Mouse (Mus musculus) c-Kit-positive CD71-negative TER-119-negative erythroid progenitor cells, embryonic 14.5 days (primary cell): ENCODE data around the gene Lhfpl2.

ENCODE experiments used
- DNase-seq: peaks from one replicate; pipeline ENCODE4 v3.0.0-alpha.2; 2013; ENCODE audit warnings: low read depth

Lhfpl2 gene

DNA sequence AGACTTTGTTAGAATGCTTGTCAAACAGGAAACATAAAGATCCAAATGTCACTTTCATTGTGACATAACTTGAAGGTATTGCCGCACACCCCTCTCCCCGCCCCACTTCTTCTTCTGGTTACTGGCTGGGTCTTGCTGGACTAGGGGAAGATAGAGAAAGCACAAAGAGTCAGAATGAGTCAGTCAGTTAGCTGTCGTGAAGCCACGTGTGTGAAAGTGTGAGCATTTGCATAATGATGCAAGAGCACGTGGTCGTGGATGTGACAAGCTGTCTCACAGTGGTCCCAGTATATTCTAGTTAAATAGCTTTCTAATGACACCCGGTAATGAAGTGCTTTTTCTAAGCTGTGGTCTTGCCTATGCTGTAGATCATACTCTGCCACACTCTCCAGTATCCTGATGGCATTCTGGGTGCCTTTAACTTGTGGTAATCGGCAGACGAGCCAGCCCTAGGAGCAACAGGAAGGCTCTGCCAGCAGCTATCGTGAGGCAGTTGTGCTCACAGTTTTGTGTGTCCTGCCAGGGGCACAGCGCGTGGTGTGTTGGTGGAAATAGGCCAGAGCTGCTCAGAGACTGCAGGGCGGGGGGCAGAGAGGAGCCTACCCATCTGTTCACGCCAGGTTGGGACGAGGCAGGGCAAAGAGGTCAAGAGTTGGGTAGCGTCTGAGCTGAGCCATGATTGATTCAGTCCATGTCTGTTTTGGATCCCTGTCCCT is 40.9 kb downstream of the Lhfpl2 start:
- DNase-seq, result peak; percentile 60

DNA sequence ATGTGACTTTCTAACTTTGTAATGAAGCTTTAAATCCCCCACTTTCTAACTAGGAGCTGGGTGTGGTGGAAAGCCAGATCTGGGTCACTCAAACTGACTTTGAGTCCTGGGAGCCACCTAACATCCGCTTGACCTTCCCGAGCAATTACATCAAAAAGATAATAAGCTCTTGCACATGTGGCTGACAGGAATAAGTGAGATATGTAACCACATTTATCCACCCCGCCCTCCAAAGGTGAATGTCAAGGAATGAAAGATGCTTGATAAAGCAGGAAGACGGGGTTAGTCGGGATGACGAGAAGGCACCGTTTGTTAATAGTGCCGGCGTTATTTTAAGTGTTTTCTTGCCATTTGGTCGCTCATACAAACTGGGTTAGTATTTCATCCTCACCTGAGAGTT is 41.5 kb downstream of the Lhfpl2 start:
- no peak for DNase-seq

DNA sequence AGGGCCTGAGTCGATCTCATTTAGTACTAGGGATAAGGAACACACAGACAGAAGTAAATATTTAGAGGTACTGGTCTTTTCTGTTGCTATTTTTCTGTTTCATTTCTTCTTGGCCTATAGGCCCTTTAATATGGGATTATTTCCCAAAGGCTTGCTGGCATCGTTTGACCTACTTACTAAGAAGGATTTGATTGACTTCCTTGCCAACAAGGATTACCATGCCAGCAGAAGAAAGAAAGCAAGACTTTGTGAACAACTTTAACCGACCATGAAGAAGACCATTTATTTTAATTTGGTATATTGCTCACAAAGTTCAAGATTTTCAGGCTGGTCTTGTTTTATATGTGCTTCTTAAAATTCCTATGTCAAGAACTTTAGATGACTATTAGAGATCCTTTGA is 42.8 kb downstream of the Lhfpl2 start:
- DNase-seq, result no peak

DNA sequence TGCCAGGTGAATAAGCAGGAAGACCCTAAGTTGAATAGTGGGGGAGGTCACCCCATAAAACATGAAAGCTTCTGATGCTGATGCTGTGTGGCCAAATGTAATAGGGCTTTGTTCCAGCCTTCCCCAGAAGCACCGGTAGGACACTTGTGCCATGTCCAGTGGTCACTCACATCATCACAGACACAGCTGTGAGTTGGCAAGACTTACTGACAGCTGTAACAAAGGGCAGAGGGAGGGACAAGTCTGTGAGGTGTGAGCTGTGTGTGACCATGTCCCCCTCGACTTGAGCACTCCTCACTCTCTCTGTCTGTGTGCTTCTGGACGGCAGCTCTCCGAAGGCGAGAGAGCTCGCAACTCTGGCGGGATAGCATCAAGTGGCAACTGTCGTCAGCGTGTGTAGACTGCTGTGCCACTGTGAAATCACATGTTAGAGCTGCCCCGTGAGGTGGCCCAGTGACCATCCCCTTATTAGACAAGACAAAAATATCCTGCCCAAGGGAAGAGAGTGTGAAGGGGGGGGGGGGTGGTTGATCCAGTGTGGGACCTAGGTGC is 43.5 kb downstream of the Lhfpl2 start:
- no peak for DNase-seq

DNA sequence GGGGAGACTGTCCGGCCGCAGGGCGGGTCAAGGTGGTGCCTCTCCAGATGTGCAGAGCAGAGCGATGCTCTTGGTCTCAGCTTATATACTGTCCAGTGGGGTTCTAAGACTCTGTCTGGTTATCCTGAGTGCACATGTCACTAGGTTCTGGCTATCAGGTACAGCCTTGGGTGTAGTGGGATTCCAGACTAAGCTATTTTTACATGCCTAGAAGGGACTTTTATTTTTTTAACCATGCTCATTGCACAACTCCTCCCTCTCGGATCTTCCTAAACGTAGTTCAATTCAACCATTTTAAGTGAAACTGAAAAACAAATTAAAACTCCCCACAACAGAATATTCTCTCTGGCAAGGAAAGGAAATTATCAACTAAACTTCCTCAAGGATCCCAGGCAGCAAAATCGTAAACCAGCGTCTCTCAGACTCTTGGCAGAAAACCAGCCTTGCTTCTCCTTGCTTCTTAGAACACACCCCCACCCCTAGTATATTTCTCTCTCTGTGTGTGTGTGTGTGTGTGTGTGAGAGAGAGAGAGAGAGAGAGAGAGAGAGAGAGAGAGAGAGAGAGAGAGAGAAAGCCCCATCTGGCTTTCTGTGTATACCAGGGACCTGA is 47.4 kb downstream of the Lhfpl2 start:
- no peak for DNase-seq

DNA sequence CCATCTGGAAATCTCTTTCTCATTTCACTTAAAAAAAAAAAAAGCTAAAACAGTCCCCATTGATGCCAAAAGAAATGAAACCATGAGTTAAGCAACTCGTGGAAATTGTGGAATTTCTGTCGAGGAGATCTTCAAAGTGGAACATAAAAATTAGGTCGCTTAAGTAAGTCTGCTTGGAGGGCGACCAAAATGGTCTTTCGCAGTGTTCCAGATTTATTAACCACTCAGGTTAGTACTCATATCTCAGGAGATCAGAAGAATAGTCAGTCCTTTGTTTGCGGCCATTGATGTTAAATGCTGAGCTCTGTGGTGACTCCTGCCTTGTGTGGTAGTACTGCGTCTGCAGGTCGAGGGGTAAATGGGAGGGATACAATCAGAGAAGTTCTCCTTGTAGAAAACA is 48.8 kb downstream of the Lhfpl2 start:
- no peak for DNase-seq

DNA sequence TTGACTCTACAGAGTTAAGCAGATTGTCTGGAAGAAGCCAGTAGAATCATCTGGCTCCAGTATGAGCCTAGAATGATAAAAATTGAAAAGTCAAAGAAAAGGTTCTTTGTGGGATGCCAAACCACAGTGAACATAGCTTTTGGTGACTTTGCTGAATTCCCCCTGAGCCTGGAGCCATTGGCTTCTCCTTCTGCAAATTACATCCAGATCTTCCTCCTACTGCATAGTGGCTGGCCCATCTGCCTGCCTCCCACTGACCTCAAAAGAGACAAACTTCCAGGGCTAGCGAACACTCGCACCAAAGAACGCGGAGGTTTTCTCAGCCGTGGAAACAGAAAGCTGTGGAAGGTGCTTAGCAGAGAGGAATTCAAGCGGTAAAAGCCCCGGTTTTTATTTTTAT is 49.4 kb downstream of the Lhfpl2 start:
- DNase-seq, result no peak

DNA sequence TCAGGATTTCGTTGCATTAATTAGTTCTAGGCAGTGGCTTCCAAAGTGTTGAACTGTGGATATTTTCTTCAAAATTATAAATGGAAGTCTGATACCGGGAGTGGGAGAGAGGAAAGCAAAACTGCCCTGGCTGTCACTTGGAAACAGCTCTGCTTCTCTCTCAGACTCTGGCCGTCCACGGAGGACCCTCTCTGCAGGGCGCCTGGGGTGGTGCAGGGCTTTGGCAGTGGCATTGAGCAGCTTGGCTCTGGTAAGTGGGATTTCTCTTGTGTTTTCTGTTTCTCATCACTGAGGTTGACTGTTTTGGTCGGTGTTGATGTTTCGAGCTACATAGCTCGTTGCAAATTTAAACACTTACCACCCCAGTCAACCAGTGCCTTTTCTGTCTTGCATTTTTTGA is 53.0 kb downstream of the Lhfpl2 start:
- no peak for DNase-seq

DNA sequence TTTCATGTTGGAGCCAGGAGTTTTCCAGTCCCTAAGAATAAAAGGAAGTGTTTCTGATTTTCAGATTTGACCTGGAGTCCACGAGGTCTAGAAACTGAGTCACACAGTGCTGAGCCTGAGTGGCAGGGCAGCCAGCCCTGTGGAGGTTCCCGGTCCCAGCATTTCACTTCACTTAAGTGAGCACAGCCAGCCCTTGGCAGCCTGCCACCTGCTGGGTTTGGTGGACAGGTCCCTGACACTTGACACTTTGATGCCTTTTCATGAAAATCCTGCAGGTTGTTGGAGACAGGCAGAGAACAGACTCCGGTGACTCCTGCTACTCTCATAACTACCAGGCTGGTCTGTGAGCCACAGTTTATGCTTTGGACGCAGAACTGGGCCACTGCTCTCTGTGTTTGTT is 57.9 kb downstream of the Lhfpl2 start:
- no peak for DNase-seq

DNA sequence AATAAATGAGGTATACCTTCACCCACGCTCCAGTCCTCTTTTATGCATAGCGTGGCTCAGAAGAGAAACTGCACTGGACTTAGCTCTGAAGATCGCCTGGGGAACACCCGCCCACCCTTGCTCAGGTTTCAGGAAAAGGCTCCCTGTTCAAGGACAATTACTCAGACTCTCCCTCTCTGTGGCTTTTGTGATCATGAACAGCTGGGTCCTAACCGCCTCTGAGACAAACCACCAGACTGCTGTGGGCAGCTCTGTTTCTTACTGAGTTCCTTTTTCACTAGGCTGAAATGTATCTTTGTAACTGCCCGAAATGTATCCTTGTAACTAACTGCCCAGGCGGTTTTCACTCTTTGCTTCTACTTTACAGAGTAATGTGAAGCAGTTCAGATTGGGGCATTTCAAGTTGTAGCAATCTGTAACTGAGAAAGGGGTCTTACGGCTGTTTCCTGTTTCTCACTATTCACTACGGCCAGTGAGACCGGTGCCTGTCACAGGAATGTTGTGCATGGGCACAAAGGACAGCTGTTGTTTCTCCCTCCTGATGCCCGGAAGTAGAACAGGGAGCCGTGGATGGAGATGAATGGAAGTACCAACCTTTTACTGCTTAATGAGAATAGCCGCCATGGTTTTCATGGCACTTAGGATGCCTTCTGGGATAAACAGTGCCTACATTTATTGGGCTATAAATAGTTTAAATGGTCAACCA is 59.3 kb downstream of the Lhfpl2 start:
- DNase-seq, result peak; percentile 58

DNA sequence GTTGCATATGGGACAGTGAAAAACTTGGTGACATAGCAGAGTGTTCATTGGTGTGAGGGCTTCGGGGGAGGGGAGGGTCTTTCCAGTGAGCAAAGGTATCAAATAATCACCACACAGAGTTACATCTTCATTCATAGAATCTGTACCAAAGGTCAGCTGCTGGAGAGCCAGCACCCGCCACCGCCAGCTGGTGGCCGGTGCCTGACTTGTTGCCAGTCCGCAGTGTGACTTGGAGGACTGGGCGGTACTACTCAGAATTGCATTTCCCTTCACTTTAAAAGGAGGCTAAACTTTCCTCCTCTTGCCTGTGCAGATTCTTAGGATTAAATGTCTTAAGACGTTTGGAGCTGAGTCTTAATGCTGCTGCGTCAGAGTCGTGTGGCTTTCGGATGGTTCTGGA is 59.9 kb downstream of the Lhfpl2 start:
- DNase-seq, result no peak

DNA sequence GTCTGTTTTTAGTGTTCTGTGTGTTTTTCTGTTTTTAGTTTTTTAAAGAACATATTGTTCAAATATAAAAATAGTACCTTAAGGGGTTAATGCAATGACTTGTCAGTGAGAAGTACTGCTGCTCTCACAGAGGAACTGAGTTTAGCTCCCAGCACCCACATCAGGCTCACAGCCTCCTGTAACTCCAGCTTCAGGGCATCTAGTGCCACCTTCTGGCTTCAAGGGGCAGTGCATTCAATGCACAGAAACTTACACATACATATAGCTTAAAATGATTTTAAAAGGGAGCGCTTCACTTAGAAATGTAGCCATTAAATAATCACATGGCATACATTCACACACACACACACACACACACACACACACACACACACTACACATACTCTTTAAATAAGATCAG is 60.5 kb downstream of the Lhfpl2 start:
- DNase-seq, result no peak

DNA sequence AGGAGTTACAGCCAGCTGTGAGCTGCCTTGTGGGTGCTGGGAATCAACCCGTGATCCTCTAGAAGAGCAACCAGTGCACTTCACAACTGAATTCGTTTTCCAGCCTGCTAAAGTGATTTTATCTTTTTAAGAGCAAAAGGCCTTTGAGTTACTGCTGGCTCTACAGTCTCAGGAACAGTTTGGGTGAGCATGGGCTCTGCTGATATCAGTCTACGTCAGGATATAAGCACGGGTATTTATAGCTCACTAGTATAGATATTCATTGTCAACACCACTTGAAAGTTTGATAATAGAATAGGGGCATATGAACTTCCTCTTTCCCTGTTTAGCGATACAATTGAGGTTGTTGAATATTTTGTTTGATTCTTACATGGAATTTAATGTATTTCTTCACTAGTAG is 61.7 kb downstream of the Lhfpl2 start:
- DNase-seq, result no peak

DNA sequence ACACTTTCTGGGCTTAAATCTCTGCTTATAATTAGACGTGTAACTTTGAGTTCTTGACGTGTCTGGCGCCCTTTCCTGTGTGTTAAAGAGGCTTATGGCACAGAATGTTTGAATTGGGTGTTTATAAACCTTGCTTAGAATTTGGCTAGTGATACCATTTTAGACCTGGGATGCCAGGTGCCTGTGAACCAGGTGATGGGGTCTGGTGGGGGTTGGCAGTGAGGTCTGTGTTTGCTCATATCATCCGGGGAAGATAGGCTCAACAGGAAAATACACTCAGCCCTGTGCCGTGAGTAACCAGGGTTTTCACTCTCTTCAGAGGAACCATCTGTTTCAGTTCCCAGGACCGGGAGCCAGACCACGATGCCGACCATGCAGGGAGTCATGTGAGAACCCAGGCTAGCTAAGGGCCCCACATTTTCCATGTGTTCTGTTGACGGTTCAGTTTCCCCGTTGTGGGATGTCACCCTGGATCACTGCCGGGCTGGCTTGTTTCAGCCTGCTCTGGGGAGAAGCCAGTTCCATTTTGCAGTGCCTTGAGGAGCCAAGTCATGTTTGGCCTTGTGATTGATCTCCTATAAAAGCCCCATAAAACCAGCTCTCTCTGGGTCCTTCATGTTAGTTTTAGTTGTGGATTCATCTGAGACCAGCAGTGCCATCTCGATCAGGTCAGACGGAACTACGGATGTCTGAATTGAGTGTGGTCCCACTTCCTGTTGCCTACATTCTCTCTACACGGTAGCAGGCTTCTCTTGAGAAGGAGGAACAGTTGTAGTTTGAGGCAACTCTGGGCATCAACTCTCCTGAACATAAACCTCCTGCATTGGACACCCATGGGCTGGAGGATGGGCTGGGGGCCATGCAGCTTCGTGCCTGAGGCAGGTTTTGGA is 65.4 kb downstream of the Lhfpl2 start:
- DNase-seq, result no peak

DNA sequence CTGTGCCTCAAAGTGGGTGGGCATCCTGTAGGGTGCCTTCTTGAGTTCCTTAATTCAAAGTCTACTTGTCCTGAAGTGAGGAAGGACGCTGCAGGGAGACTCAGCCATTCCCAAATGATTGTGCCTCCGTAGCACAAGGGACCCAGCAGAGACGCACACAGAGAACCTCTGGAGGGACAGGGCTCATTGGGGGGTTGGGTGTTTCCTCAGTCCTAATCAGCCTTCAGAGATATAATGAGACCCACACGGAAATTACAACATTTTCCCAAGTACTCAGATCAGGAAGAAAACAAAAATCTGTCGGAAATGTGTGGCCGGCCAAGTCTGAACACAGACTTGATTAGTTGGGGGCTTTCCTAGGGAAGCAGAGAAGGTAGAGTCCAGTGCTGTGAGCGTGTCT is 72.8 kb downstream of the Lhfpl2 start:
- no peak for DNase-seq

DNA sequence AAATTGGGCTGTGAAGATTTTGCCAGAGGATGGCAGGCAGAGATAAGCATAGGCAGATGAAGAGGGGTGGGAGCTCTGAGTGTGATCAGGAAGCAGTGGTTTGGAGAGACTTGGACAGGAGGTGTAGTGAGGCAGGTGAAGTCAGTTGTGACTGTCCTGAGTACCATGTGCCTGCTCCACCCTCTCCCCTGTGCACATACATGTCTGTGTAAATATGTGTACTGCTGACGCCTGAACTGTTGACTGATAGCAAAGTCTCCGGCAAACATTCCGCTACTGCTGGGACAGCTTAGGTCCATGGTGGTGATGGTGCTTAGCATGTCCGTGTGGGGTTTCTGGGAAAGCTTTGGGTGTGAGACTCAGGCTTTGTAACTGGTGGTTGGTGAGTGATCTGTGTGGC is 73.5 kb downstream of the Lhfpl2 start:
- no peak for DNase-seq

DNA sequence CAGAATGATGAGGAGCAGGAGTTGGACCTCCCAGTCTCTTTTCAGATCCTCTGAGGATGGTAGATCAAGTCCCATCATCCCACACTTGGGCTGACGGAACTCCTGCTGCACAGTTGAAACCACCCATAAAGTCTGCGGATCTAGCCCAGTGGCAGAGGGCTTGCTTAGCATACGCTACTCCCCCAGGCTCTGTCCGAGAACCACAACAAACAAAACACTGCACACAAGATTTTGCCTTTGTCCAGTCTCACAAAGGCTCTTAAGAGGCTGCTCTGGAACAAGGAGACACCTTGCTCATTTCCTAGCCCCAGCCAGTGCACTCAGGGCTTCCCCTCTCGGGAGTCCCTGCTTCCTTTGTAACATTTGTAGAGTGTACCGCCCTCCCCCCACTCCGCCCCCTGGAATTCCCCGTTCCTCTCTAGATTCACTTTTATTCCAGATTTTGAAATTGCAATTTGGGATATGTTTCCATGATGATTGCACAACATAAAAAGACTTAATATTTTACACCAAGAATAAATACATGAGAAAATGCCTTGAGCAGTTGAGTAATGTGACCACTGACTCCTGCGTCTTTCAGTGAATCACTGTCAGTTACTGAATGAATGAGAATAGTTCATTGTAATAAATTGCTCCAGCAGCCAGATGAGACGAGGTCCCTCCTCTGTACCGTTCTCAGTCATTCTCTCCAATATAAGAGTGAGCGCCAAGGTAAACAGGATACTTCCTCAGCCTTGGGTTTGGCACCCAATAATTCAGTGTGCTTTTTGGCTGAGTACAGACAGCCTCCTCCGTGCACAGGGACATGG is 74.8 kb downstream of the Lhfpl2 start:
- DNase-seq, result no peak

DNA sequence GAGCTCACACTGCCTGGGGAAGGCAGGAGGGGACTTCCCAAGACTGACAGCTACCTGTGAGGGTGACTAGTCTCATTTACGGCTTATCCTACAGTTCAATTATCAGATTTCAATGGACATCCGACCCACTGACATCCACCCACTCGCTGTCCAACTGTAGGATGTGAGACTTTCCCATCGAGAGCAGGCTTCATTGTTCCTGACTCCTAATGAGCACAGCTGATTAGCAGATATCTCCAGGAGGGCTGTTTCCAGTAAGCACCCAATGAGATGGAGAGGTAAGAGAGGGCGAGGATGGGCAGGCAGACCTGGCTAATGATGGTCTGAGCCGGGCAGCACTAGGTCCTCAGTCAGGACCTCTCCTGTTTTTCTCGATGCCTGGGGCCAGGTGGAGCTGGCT is 77.0 kb downstream of the Lhfpl2 start:
- no peak for DNase-seq

DNA sequence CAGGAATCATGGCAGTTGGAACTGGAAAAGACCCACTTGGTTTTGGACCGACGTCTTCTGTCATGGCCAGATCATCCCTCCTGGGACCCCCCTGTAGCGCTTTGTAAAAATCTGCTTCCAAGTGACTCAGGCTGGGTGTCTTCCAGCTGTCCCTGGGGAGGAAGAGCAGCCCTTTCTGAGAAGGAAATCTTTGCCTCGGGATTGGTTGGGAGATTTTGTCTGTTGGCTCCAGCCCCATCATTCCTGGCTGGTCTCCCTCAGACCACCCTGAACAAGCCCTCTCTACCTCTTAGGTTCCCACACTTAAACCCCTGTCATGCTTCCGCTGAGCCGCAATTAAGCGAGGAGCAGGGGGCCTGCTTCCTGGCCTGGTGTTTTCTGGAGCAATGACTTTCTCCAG is 77.6 kb downstream of the Lhfpl2 start:
- no peak for DNase-seq

DNA sequence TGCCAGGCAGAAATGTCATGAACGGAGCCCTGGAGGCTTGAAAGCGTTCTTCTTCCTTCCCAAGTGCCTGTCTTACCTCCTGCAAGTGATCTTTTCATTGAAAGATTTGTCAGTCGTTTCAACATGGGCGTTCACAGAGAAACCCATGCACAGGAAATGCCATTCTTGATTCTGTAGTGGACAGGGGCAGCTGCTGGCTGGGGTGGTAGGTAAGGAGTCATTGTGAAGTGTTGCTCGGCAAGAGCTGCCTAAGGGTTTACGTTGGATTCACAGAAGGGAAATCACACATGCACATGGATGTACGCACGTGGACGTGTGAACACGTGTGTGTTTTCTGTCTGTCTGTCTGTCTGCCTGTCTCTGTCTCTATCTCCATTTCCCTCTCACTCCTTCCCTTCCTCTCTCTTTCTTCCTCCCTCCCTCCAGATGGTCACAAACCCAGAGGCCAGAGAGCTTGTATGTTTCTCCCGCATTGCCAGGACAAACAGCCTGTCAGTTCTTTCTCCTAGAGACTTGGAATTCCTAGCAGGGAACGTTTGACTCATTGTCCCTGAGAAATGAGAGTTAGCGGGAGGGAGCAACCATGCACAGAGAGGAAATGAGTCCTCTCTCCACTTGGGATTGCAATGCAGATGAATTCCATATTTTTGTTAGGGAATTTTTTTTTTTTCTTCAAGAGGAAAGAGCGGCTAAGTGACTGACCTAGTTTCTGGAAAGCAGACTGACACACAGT is 82.3 kb downstream of the Lhfpl2 start:
- no peak for DNase-seq

DNA sequence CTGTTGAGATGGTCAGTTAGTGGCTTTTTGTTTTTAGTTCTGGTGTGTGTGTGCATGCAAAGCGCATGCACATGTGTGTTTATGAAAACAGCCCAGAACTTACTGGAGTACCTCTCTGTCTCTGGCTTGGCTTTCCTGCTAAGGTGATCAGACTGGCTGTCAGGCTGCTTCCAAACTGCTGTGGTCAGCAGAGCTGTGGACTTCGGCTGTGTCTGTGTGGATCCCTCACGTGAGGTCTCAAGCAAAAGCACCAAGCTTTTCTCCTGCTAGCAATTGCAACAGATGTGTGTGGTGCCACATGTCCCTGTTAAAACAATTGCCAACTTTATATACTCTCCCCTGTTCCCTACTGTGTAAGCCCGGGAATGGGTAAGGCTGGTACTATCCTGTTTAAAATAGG is 82.8 kb downstream of the Lhfpl2 start:
- no peak for DNase-seq
